Mouse (Mus musculus) splenic B cell, adult 2 months (primary cell): Measurements from ENCODE around the gene Dclk1.

ENCODE experiments used
- DNase-seq: peaks from one replicate; pipeline ENCODE4 v3.0.0-alpha.2; 2011; ENCODE audit warnings: low read depth, low spot score
- H3K27me3 ChIP-seq: 2 replicates; pipeline ENCODE4 v1.6.1; 2012; ENCODE audit warnings: mild to moderate bottlenecking, low read length, moderate library complexity, mixed read lengths; ENCODE audit not compliant: control insufficient read depth, poor library complexity, insufficient read depth, severe bottlenecking
- H3K36me3 ChIP-seq: 2 replicates; pipeline ENCODE4 v1.6.1; 2012; ENCODE audit warnings: mild to moderate bottlenecking, low read length, moderate library complexity, mixed read lengths; ENCODE audit not compliant: control insufficient read depth, poor library complexity, insufficient read depth, severe bottlenecking

Dclk1 gene

DNA sequence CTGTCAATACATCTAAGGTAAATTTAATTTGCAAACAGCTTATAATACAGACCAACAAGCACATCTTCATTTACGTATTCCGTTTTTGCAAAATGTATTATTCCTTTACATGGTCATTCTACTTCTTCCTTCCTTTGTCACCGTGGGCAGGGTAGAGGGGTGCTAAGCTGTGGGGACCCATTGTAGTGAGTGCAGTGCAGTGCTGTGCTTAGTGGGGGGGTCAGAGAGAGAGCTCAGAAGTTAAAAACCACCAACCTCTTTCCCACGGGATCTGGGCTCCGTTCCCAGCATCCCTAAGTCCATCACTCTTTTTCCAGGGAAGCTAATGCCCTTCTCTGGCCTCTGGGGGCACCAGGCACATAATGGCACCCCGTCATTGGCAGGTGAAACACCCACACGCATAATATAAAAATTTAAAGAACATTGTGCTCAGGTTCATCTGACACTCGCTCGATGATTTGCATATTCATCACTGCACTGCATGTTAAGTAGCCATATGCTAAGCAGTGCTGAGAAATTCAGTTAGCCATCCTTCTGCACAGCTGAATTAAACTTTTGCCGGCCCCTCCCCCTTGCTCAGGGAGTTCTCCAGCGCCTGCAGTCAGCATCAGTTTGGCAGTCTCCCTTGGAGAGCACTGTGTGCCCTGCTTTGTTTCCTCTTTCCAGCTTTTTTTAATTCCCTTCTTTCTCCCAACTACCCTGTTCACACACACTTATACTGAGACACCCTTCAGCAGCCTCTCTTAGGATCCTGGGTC is 181.7 kb downstream of the Dclk1 start:
- Histone ChIP-seq H3K27me3 (no peaks in the 10 kb centered on the region), H3K36me3 (no peaks in the 10 kb centered on the region)
- no peak for DNase-seq

DNA sequence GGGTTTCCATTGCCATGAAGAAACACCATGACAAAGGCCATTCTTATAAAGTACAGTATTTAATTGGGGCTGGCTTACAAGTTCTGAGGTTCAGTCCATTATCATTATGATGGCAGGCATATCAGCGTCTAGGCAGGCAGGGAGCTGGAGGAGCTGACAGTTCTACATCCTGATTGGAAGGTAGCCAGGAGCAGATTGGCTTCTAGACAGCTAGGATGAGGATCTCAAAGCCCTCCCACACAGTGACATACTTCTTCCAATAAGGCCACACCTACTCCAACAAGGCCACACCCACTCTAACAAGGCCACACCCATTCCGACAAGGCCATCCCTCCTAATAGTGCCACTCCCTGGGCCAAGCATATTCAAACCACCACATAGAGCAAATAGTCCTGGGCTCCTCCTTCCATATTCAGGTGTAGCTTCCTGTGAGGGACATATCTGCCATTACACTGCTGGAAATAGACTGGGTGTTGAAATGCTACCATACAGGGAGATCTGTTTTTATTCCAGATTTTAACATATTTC is 187.9 kb downstream of the Dclk1 start:
- H3K36me3 ChIP-seq: no peaks in the 10 kb centered on the region
- DNase-seq: no peak
- no peaks in the 10 kb centered on the region for H3K27me3 ChIP-seq

DNA sequence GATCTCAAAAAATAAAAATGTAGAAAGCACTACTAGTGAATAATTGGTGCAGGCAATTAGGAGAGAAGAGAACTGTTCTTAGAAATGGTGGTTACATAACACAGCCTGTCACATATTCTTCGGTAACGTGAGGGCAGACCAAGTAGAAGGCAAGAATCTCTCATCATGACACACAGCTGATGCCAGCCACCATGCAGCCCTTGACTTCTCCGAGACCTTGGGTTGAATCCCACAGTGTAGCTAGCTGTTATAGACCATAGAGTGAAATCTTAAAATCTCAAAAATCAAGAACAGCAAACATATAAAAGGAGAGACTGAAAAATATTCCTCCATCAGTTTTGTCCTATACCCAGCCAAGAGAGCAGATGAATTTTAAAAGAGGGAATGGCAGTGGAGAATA is 189.1 kb downstream of the Dclk1 start:
- H3K27me3 ChIP-seq: no peaks in the 10 kb centered on the region
- DNase-seq: no peak
- H3K36me3 ChIP-seq: no peaks in the 10 kb centered on the region

DNA sequence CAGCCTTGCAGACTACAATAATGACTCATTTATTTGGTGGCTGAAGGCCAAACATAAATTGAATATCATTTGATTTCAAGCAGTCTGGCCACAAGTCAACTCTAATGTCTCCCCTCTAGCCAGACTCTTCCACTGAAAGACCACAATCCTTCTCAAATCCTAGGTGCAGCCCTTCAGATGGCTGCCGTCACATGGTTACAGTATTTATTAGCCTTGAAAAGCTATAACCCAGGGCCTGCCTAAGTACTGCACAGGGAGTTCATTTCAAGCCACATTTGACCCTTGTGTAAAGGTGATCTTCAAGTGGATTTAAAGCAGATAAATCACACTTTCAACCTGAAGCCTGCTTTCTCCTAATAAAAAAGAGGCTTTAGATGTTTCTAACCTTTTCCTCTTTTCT is 192.1 kb downstream of the Dclk1 start:
- DNase-seq: no peak
- Histone ChIP-seq H3K36me3 (no peaks in the 10 kb centered on the region), H3K27me3 (no peaks in the 10 kb centered on the region)

DNA sequence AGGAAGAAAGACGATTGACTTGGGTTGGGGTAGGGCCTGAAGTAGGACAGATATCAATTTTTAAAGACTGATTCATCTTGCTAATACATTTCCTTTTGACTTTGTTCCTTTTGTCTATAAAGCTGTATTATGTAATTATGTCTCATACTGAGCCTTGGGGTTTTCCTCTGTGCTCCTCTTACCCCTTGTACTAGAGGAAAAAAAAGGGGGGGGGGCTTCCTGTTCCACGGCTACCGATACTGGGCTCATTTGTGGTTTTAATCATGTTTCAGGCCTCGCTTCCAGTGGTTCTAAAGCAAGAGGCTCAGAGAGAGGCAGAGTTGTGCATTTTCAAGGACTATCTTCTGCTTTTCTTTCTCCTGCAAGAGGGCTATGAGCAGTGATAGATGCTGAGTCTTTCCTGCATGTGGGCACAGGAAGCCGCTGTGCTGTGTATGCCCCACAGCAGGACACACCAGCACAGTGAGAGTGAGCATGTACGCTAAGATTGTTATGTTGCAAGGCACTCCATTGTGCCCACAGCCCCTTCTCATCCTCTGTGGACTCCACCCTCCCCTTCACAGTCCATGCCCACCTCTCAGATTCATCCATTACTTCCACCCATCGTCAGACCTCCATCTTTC is 196.8 kb downstream of the Dclk1 start:
- DNase-seq: no peak
- no peaks in the 10 kb centered on the region for H3K27me3 ChIP-seq

DNA sequence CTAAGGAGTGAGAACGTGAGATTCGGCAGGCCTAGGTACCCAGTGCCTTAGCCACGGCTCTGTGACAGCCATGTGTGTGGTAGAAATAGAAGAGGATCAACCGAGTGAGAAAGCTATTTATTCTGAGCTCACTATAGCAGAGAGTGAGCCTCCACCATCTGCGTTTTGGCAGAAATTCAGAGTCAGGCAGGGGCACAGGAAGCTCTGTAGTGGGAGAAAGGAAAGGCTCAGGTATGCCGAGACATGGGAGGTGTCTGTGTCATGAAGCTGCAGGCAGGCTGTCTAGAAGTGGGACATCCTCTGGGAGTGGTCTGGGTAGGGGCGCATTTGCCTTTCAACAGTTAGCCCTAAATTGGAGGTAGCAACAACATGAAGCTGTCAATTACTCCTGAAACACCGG is 198.2 kb downstream of the Dclk1 start:
- H3K36me3 ChIP-seq: no peaks in the 10 kb centered on the region
- no peak for DNase-seq
- H3K27me3 ChIP-seq: no peaks in the 10 kb centered on the region

More for the DNA sequence above, 196.8 kb downstream of the Dclk1 start:
- H3K36me3 ChIP-seq: no peaks in the 10 kb centered on the region

DNA sequence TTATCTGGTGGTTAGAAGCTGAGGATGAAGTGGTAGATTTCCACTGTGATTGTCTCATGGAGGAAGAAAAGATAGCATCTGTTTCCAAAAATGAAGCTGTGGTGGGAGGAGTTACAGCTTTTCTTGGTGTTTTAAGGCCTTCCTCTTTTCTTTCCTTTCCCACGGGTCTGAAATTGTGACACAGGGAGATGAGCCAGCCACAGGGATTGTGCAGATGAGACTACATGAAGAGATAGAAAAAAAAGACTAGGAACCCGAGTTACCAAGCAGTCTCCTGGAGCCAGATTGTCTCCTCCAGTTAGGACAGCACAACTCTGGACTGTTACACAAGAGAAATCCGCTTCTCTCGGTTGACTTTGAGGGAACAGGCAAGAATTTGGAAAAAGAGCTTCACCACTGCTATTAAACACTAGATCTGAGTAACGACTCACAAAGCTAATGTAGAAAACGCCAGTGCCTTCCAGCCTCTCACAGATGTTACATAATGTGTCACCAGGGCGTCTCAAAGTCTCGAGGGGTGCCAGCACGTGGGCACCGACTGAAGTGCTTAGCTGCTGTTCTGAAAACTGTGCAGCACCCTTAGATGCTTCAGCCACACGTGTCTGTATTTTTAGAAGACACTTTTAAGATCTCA is 200.0 kb downstream of the Dclk1 start:
- DNase-seq: no peak
- Histone ChIP-seq H3K36me3 (no peaks in the 10 kb centered on the region), H3K27me3 (no peaks in the 10 kb centered on the region)

DNA sequence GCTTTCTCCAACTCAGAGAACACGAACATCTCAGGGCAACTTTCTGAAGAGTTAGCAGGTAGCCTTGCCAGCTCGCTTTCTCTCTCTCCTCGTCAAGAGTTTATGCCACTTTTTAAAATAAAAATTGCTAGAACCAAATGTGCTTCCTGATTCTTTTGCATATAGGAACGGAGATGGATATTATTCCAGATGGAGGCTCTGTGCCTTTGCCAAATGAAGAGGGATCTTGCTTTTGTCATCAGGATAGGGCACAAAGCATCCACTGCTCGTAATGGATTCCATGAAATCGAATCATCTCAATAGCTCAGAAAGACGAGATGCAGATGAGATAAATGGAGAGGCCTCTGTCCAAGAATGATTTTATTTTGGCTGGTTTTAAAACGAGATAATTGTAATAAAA is 201.1 kb downstream of the Dclk1 start:
- H3K27me3 ChIP-seq: no peaks in the 10 kb centered on the region
- DNase-seq: no peak
- no peaks in the 10 kb centered on the region for H3K36me3 ChIP-seq

DNA sequence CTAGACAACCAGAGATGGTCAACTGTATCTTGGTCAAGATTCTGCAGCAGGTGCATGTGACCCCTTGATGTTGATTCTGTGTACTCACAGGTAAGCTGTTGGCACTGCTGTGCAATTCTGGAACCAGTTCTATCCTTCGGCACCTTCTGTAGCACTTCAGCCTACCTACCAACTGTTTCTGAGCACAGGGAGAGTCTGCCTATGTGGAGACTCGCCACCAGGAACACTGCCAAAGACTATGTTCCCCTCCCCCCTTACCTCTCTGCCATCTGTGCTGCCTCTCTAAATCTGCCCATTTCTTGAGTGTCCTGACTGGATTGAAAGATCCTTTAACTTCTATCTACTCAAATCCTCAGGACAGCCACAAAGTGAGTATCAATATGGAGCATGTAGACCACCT is 201.6 kb downstream of the Dclk1 start:
- Histone ChIP-seq H3K27me3 (no peaks in the 10 kb centered on the region), H3K36me3 (no peaks in the 10 kb centered on the region)
- no peak for DNase-seq

DNA sequence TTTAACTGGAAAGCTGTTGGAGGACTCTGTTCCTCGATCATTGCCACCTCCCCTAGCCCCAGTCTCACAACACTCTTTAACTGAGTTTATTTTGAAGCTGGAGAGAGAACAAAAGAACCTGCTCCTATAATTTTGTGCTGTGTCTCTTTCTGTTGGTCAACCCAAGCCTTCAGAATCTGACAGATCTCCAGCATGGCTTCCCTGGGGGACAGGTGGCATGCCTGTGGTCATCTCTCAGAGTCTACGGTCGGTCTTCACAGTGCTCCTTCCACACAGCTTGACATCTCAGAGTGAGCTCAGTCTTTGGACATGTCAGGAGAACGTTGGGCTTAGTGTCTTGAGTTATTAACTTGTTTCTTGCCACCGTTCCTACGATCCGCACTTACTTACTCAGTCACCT is 204.5 kb downstream of the Dclk1 start:
- DNase-seq: no peak
- Histone ChIP-seq H3K36me3 (no peaks in the 10 kb centered on the region), H3K27me3 (no peaks in the 10 kb centered on the region)

DNA sequence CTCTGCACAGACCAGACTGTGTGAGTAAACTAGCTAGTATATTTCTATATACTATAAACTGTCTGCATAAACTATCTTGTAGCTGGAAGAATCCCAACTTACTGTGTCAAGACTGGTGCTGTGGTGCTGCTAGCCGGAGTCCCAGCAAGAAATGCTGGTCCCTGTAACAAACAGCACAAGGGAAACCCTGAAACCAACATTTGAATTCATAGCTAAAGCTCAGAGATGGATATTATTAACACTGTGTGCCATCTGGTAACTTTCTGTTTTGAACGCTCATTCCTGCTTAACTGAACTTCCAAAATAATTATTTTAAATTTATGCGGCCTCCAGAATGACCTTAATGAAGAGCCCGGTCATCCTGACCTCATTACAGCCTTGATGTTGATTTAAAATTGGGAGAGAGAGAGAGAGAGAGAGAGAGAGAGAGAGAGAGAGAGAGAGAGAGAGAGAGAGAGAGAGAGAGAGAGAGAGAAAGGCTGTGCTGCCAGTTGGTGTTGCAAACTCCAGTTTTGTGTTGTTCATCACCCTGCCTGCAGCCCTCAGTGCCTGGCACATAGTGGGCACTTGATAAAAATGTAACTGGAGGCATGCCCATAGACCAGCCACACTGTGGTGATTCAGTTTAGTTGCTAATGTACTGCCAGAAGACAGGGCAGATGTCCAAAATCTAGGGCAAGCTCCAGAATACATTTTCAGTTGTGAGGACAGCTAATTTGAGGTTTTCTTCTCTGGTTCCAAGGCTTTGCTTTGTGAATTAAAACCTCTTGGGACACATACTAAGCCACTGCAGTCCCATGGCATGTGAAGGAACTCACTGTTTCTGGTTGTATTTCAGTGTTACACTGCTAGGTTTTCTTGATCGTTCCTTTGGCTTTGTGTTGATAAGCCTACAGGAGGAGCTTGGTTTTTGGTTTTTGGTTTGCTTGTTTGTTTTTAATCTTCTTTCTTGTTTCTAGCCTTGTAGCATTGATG is 205.6 kb downstream of the Dclk1 start:
- H3K27me3 ChIP-seq: no peaks in the 10 kb centered on the region
- no peaks in the 10 kb centered on the region for H3K36me3 ChIP-seq
- DNase-seq: no peak

DNA sequence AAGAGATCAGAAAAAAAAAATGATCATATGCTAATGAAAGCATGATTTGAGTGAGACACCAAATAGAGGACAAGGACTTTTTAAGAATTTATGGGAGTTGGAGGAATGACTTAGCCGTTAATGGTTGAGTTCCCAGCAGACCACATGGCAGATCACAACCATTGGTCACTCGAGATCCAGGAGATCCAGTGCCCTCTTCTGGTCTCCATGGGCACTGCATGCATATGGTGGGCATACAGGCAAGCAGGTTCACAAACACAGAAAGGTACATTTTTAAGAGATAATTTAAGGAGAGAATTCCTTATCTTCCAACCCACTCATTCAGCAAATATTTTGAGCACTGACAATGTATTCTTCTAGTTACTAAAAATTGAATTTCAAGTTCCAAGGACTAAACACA is 207.0 kb downstream of the Dclk1 start:
- H3K27me3 ChIP-seq: no peaks in the 10 kb centered on the region
- H3K36me3 ChIP-seq: no peaks in the 10 kb centered on the region
- DNase-seq: no peak

DNA sequence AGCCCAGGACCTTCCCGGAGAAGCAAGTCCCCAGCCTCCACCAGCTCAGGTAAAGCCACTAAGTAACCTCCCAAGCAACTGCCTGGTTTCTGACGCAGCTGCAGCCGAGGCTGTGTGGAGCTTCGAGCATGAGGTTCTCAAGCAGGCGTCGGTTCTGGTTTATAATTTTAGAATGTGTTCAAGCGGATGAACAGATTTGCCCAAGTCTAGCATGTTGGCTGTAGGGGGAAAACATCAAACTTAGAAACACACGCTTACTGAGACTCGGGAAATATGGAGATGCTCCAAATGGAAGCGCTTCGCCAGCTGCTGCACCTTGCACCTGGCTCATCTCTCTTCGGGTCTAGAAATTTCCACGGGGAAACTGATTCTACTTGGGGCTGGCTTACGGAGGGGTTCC is 208.9 kb downstream of the Dclk1 start:
- DNase-seq: no peak
- H3K27me3 ChIP-seq: no peaks in the 10 kb centered on the region

DNA sequence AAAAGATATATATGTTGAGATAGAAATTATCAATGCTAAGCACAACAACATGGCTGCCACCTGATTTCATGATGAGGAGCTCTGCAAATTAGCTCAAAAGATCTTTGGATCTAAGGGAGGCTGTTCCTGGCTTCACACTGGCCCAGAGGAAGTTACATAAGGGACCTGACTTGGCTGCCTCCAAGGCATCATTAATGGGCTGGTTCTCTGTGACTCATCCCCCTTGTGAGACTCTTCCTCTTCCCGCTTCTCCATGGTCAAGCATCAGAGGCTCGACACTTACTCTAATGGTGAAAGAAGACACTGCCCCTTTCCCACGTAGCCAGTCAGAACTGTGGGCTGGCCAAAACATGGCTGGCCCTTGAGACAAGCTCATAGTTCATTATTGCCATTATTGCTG is 209.7 kb downstream of the Dclk1 start:
- no peak for DNase-seq
- H3K36me3 ChIP-seq: no peaks in the 10 kb centered on the region
- H3K27me3 ChIP-seq: no peaks in the 10 kb centered on the region

More for the DNA sequence above, 208.9 kb downstream of the Dclk1 start:
- no peaks in the 10 kb centered on the region for H3K36me3 ChIP-seq
